Mouse (Mus musculus) mammary gland, adult 2 months (tissue): ENCODE data around the gene Pbxip1. TPM values are rescaled to one million over a fixed set of nuclear protein-coding genes. Genes with fewer than 3 reads are reported as not detected.

ENCODE experiments used
- polyA plus RNA-seq: library from polyadenylated mRNA; depleted of rRNA; stranded (reverse); fragments of >200 nt; gene quantifications from 2 replicates; pipeline ENCODE4 v1.2.3, GENCODE M21; 2012; ENCODE audit warnings: low replicate concordance; rRNA removed

The Pbxip1 gene
- 54.5 and 82.1 TPM in 2 replicates for polyA plus RNA-seq

GRCm38 (mm10) chr3:89436176-89437113 is at the start of gene Pbxip1:
Pbxip1 (plus strand) TSS chr3:89436706.

GRCm38 (mm10) chr3:89394006-89394893 is 42.3 kb upstream of the Pbxip1 start, which contains the start of gene Zbtb7b:
Zbtb7b (minus strand) TSS chr3:89394776.

GRCm38 (mm10) chr3:89402693-89403092 is 33.8 kb upstream of the Pbxip1 start, which contains the start of gene Lenep:
Lenep (minus strand) TSS chr3:89402793.

GRCm38 (mm10) chr3:89411490-89412393 is 24.8 kb upstream of the Pbxip1 start, which contains the start of gene Flad1:
Flad1 (minus strand) TSS chr3:89411870.

GRCm38 (mm10) chr3:89418170-89418860 is 18.2 kb upstream of the Pbxip1 start, which contains the start of the genes Cks1b and Shc1:
Cks1b (minus strand) TSS chr3:89418383.
Shc1 (plus strand) TSS chr3:89418443.

GRCm38 (mm10) chr3:89430171-89431159 is 6.0 kb upstream of the Pbxip1 start, which contains the start of gene Pygo2:
Pygo2 (plus strand) TSS chr3:89430214.

GRCm38 (mm10) chr3:89454401-89455177 is 18.1 kb downstream of the Pbxip1 start, which contains the start of gene Pmvk:
Pmvk (plus strand) TSS chr3:89454541.

Other genes starting within 250 kb of the Pbxip1 start
- gene Gba, start 233.8 kb upstream of the Pbxip1 start, polyA plus RNA-seq = 64.0 and 119 TPM in 2 replicates
- 50.0 and 62.6 TPM in 2 replicates for gene Thbs3, start 221.5 kb upstream of the Pbxip1 start, polyA plus RNA-seq
- 162 and 208 TPM in 2 replicates for gene Mtx1, start 209.6 kb upstream of the Pbxip1 start, polyA plus RNA-seq
- 12.4 and 14.5 TPM in 2 replicates for gene Muc1, start 207.6 kb upstream of the Pbxip1 start, polyA plus RNA-seq
- 189 and 281 TPM in 2 replicates for gene Krtcap2, start 190.7 kb upstream of the Pbxip1 start, polyA plus RNA-seq
- gene Trim46, start 190.4 kb upstream of the Pbxip1 start, polyA plus RNA-seq = 10.8 and 22.3 TPM in 2 replicates
- 493 and 778 TPM in 2 replicates for gene Dpm3, start 177.3 kb upstream of the Pbxip1 start, polyA plus RNA-seq
- 258 and 285 TPM in 2 replicates for gene Slc50a1, start 166.1 kb upstream of the Pbxip1 start, polyA plus RNA-seq
- 35.6 and 37.1 TPM in 2 replicates for gene Efna1, start 155.6 kb upstream of the Pbxip1 start, polyA plus RNA-seq
- 8.6 and 12.4 TPM in 2 replicates for gene Efna3, start 113.7 kb upstream of the Pbxip1 start, polyA plus RNA-seq
- 6.3 and 14.3 TPM in 2 replicates for gene Efna4, start 98.7 kb upstream of the Pbxip1 start, polyA plus RNA-seq
- 232 and 296 TPM in 2 replicates for gene Adam15, start 86.7 kb upstream of the Pbxip1 start, polyA plus RNA-seq
- gene Dcst2, start 74.7 kb upstream of the Pbxip1 start, polyA plus RNA-seq = 2.8 and 6.0 TPM in 2 replicates
- gene Dcst1, start 71.5 kb upstream of the Pbxip1 start, polyA plus RNA-seq = 1.5 and 1.9 TPM in 2 replicates
- gene Zbtb7b, start 41.9 kb upstream of the Pbxip1 start, polyA plus RNA-seq = 77.1 and 147 TPM in 2 replicates
- 2.2 TPM in 1 of 2 replicates, not detected in the other for gene Lenep, start 33.9 kb upstream of the Pbxip1 start, polyA plus RNA-seq
- 50.9 and 64.9 TPM in 2 replicates for gene Flad1, start 24.8 kb upstream of the Pbxip1 start, polyA plus RNA-seq
- 18.1 and 21.4 TPM in 2 replicates for gene Cks1b, start 18.3 kb upstream of the Pbxip1 start, polyA plus RNA-seq
- gene Shc1, start 18.3 kb upstream of the Pbxip1 start, polyA plus RNA-seq = 96.7 and 114 TPM in 2 replicates
- gene Pygo2, start 6.5 kb upstream of the Pbxip1 start, polyA plus RNA-seq = 36.0 and 171 TPM in 2 replicates
- 44.4 and 46.6 TPM in 2 replicates for gene Pmvk, start 17.8 kb downstream of the Pbxip1 start, polyA plus RNA-seq
- 4.8 and 5.5 TPM in 2 replicates for gene Kcnn3, start 83.5 kb downstream of the Pbxip1 start, polyA plus RNA-seq